Mouse (Mus musculus) left cerebral cortex, adult 2 months (tissue): ENCODE results near the gene Slc52a3. TPM values are rescaled to one million over a fixed set of nuclear protein-coding genes. Genes with fewer than 3 reads are reported as not detected.
A peak's percentile ranks its signal among the peaks of the same experiment; 100 is the strongest.
"Not testable (repeated sequence)": the region's sequence is repeated elsewhere in the genome, so short reads cannot be mapped to it uniquely, and the experiment has no call there.

ENCODE experiments used
- DNase-seq, 2 experiments: peaks; one replicate each; pipeline ENCODE4 v3.0.0; 2021 to 2022; ENCODE audit warnings: low spot score in 2 of 2, mixed read lengths in 1 of 2; ENCODE audit errors: extremely low spot score in 1 of 2
- H3K27ac ChIP-seq: fragments of 200-600 bp; 2 replicates; pipeline ENCODE4 v1.8.1; 2022
- H3K4me3 ChIP-seq: fragments of 200-600 bp; 2 replicates; pipeline ENCODE4 v1.8.1; 2022
- CTCF ChIP-seq: fragments of 200-600 bp; IDR thresholded peaks from 2 replicates; pipeline ENCODE4 v1.8.1; 2022; ENCODE audit warnings: antibody characterized with exemption, mild to moderate bottlenecking, moderate library complexity
- intact Hi-C: fragments of 180-260 bp; cut with DNase I; formaldehyde crosslinking; loops from one replicate; pipeline ENCODE4 v1.15.1; 2025
- total RNA-seq, 2 experiments: library from RNA; stranded (reverse); gene quantifications; 2 replicates each; pipeline ENCODE4 v1.2.3; 2021

Slc52a3 gene
- total RNA-seq, 2 experiments from 2014 or later = 2.6 to 2.9 TPM

GRCm38 (mm10) chr2:151991446-151991845 lies 4.9 kb upstream of the Slc52a3 start:
- no peak for TF ChIP-seq CTCF
- intact Hi-C loops = loop anchor here (5.0 kb wide), 1 partner anchor 249 kb away; the partner anchor contains the start of gene Psmf1
- H3K27ac ChIP-seq = no peak overlapping the region
- no peak for DNase-seq
- no peak overlapping the region for H3K4me3 ChIP-seq

- H3K4me3 ChIP-seq = no peak overlapping the region
- peak; percentile 70 to 82 for DNase-seq
- intact Hi-C loops = loop anchor here (1.0 to 5.0 kb wide), 3 partner anchors 53 to 252 kb away; partner anchors contain the start of gene Psmf1
- no peak overlapping the region for H3K27ac ChIP-seq
- peak; percentile 87 for TF ChIP-seq CTCF
Observed at GRCm38 (mm10) chr2:151994350-151995122, 1.8 kb upstream of the Slc52a3 start.

- not testable (repeated sequence) for DNase-seq, H3K4me3 ChIP-seq, H3K27ac ChIP-seq
- intact Hi-C loops = loop anchor here (2.0 kb wide), 1 partner anchor 66 kb away; no protein-coding TSS in a partner anchor
Observed at GRCm38 (mm10) chr2:151997190-151997575, 872 bp downstream of the Slc52a3 start.

- H3K27ac ChIP-seq = no peak overlapping the region
- intact Hi-C loops = loop anchor here (2.0 kb wide), 1 partner anchor 67 kb away; no protein-coding TSS in a partner anchor
- TF ChIP-seq CTCF = no peak
- no peak for DNase-seq
- H3K4me3 ChIP-seq = no peak overlapping the region
Observed at GRCm38 (mm10) chr2:151997776-151998504, 1.6 kb downstream of the Slc52a3 start.

GRCm38 (mm10) chr2:151998505-151998899 lies 2.2 kb downstream of the Slc52a3 start:
- H3K4me3 ChIP-seq = no peak overlapping the region
- no peak overlapping the region for H3K27ac ChIP-seq
- DNase-seq = no peak
- TF ChIP-seq CTCF = no peak
- intact Hi-C loops = no loop called here

GRCm38 (mm10) chr2:151998932-151999331 lies 2.6 kb downstream of the Slc52a3 start:
- no peak for TF ChIP-seq CTCF
- Histone ChIP-seq H3K4me3 (no peak overlapping the region), H3K27ac (no peak overlapping the region)
- intact Hi-C loops = no loop called here
- DNase-seq = no peak

- Histone ChIP-seq H3K4me3 (no peak overlapping the region), H3K27ac (no peak overlapping the region)
- DNase-seq = no peak
- no peak for TF ChIP-seq CTCF
- intact Hi-C loops = no loop called here
Observed at GRCm38 (mm10) chr2:151999669-152000290, 3.5 kb downstream of the Slc52a3 start.

- Histone ChIP-seq H3K4me3 (no peak overlapping the region), H3K27ac (no peak overlapping the region)
- DNase-seq = no peak
- intact Hi-C loops = no loop called here
- TF ChIP-seq CTCF = no peak
Observed at GRCm38 (mm10) chr2:152000291-152000679, 4.0 kb downstream of the Slc52a3 start.

- intact Hi-C loops = no loop called here
- no peak for DNase-seq
- Histone ChIP-seq H3K4me3 (no peak overlapping the region), H3K27ac (no peak overlapping the region)
- no peak for TF ChIP-seq CTCF
Observed at GRCm38 (mm10) chr2:152000735-152001134, 4.4 kb downstream of the Slc52a3 start.

- no peak overlapping the region for H3K4me3 ChIP-seq
- DNase-seq = no peak
- H3K27ac ChIP-seq = no peak overlapping the region
- intact Hi-C loops = no loop called here
- no peak for TF ChIP-seq CTCF
Observed at GRCm38 (mm10) chr2:152002529-152002928, 6.2 kb downstream of the Slc52a3 start.

- peak; percentile 70 for TF ChIP-seq CTCF
- H3K4me3 ChIP-seq = no peak overlapping the region
- no peak overlapping the region for H3K27ac ChIP-seq
- intact Hi-C loops = loop anchor here (5.0 kb wide), 1 partner anchor 260 kb away; no protein-coding TSS in a partner anchor
- peak; percentile 56 to 65 for DNase-seq
Observed at GRCm38 (mm10) chr2:152007783-152008182, 11.5 kb downstream of the Slc52a3 start.
